Mouse (Mus musculus) lung, postnatal 0 days (tissue): ENCODE data around the gene 1700031F05Rik. TPM values are rescaled to one million over a fixed set of nuclear protein-coding genes. Genes with fewer than 3 reads are reported as not detected.
"Not testable (repeated sequence)": the region's sequence is repeated elsewhere in the genome, so short reads cannot be mapped to it uniquely, and the experiment has no call there.

Experiments used
- ATAC-seq: fragments of 200-750 bp; cut with Nextera tagmentation; 2 replicates; pipeline ENCODE4 v1.8.0; 2017; ENCODE audit warnings: moderate library complexity
- DNase-seq: peaks from one replicate; pipeline ENCODE4 v3.0.0-alpha.2; 2016; ENCODE audit warnings: low spot score
- H3K27ac ChIP-seq: fragments of 300-500 bp; sonication (generic); 2 replicates; pipeline ENCODE4 v1.5.1; 2014; ENCODE audit warnings: antibody characterized with exemption, mild to moderate bottlenecking, low read length, mixed read lengths
- H3K27me3 ChIP-seq: fragments of 300-500 bp; sonication (generic); replicated peaks from 2 replicates; pipeline ENCODE4 v1.6.1; 2014; ENCODE audit warnings: low read length, mixed read lengths; ENCODE audit not compliant: insufficient read depth
- H3K36me3 ChIP-seq: fragments of 300-500 bp; sonication (generic); 2 replicates; pipeline ENCODE4 v1.6.1; 2014; ENCODE audit warnings: low read length, mixed read lengths; ENCODE audit not compliant: insufficient read depth
- H3K4me1 ChIP-seq: fragments of 300-500 bp; sonication (generic); 2 replicates; pipeline ENCODE4 v1.6.1; 2014; ENCODE audit warnings: antibody characterized with exemption, low read depth, low read length, mixed read lengths; ENCODE audit not compliant: insufficient read depth
- H3K4me2 ChIP-seq: fragments of 300-500 bp; sonication (generic); replicated peaks from 2 replicates; pipeline ENCODE4 v1.6.1; 2014; ENCODE audit warnings: low read depth, mild to moderate bottlenecking, low read length, moderate library complexity, mixed read lengths
- H3K4me3 ChIP-seq: fragments of 300-500 bp; sonication (generic); 2 replicates; pipeline ENCODE4 v1.5.1; 2014; ENCODE audit warnings: low read depth, low read length
- H3K9ac ChIP-seq: fragments of 300-500 bp; sonication (generic); replicated peaks from 2 replicates; pipeline ENCODE4 v1.6.1; 2014; ENCODE audit warnings: low read depth, mild to moderate bottlenecking
- H3K9me3 ChIP-seq: fragments of 300-500 bp; sonication (generic); 2 replicates; pipeline ENCODE4 v1.6.1; 2016; ENCODE audit warnings: low read length, mixed read lengths
- CTCF ChIP-seq: IDR thresholded peaks from 2 replicates; pipeline ENCODE4 v1.5.1; 2016; ENCODE audit warnings: antibody characterized with exemption, mild to moderate bottlenecking
- EP300 ChIP-seq: IDR thresholded peaks from 2 replicates; pipeline ENCODE4 v1.6.1; 2016; ENCODE audit warnings: antibody characterized with exemption, mild to moderate bottlenecking, control low read depth
- whole genome bisulfite sequencing: fragments of 180-500 bp; shearing (Covaris S2); extraction: QIAGEN DNeasy Blood & Tissue Kit; methylation state at CpG from one replicate; pipeline ENCODE4 v1.1.7; 2014; 5-methylcytosine and 5-hydroxymethylcytosine counted together
- polyA plus RNA-seq: library from polyadenylated mRNA; unstranded; fragments of >200 nt; fragmentation: Nextera tagmentation; extraction: Ambion mirVana; gene quantifications from 2 replicates; pipeline ENCODE4 v1.2.1, GENCODE M21; 2015

1700031F05Rik gene
- polyA plus RNA-seq: not detected in 2 replicates

- no peak within 1 kb of the TSS for H3K27ac ChIP-seq
- H3K4me2 ChIP-seq: no peak within 1 kb of the TSS
- H3K9ac ChIP-seq: no peak within 1 kb of the TSS
- no peak within 1 kb of the TSS for H3K4me3 ChIP-seq
- no peaks in the 10 kb centered on the region for H3K4me1 ChIP-seq
- no peak for ATAC-seq
- H3K27me3 ChIP-seq: no peaks in the 10 kb centered on the region
- no peaks in the 10 kb centered on the region for H3K9me3 ChIP-seq
- no peak for DNase-seq
- TF ChIP-seq CTCF (no peak), EP300 (no peak)
- no peaks in the 10 kb centered on the region for H3K36me3 ChIP-seq
- WGBS: 93% methylated on average over 6 of the region's 6 CpGs
Observed at GRCm38 (mm10) chrX:102867871-102868270, at the start of gene 1700031F05Rik. Gene 1700031F05Rik, minus strand, starts transcription at chrX:102867971.

GRCm38 (mm10) chrX:102914823-102915222, 47.1 kb upstream of the 1700031F05Rik start:
- not testable (repeated sequence) for DNase-seq, H3K4me3 ChIP-seq, H3K27me3 ChIP-seq, H3K9ac ChIP-seq, H3K4me2 ChIP-seq, H3K27ac ChIP-seq, ATAC-seq, H3K36me3 ChIP-seq, H3K4me1 ChIP-seq, H3K9me3 ChIP-seq
- WGBS: 55% methylated on average over 1 of the region's 1 CpGs

GRCm38 (mm10) chrX:102908587-102908986, 40.8 kb upstream of the 1700031F05Rik start, which contains the start of the genes Dmrtc1a and 1700011M02Rik:
Gene Dmrtc1a, minus strand, starts transcription at chrX:102908687.
Gene 1700011M02Rik, plus strand, starts transcription at chrX:102908905.
- WGBS: 83% methylated on average over 5 of the region's 9 CpGs
- not testable (repeated sequence) for H3K36me3 ChIP-seq, DNase-seq, H3K4me1 ChIP-seq, H3K27me3 ChIP-seq, ATAC-seq, H3K9ac ChIP-seq, H3K4me3 ChIP-seq, H3K9me3 ChIP-seq, H3K27ac ChIP-seq, H3K4me2 ChIP-seq

GRCm38 (mm10) chrX:102854516-102854915, 13.3 kb downstream of the 1700031F05Rik start, which contains the start of gene Dmrtc1c2:
Gene Dmrtc1c2, minus strand, starts transcription at chrX:102854616.
- H3K9ac ChIP-seq, H3K4me2 ChIP-seq, H3K27me3 ChIP-seq, H3K4me1 ChIP-seq, ATAC-seq, H3K4me3 ChIP-seq, H3K27ac ChIP-seq, H3K9me3 ChIP-seq, DNase-seq, H3K36me3 ChIP-seq: not testable (repeated sequence)
- WGBS: 60% methylated on average over 1 of the region's 13 CpGs

GRCm38 (mm10) chrX:102812311-102812710, 55.5 kb downstream of the 1700031F05Rik start:
- TF ChIP-seq CTCF (no peak), EP300 (no peak)
- Histone ChIP-seq H3K36me3 (no peaks in the 10 kb centered on the region), H3K27me3 (no peaks in the 10 kb centered on the region), H3K4me2 (no peak overlapping the region), H3K9ac (no peak overlapping the region), H3K27ac (no peak overlapping the region), H3K4me1 (no peaks in the 10 kb centered on the region), H3K9me3 (no peaks in the 10 kb centered on the region), H3K4me3 (no peak overlapping the region)
- no peak for DNase-seq
- 51% methylated on average over 4 of the region's 4 CpGs for WGBS
- ATAC-seq: no peak

Other genes starting within 250 kb of the 1700031F05Rik start
- gene Phka1, start 223.7 kb downstream of the 1700031F05Rik start, polyA plus RNA-seq: 4.5 and 5.6 TPM in 2 replicates
- gene Gm3880, start 181.0 kb downstream of the 1700031F05Rik start, polyA plus RNA-seq: not detected in 2 replicates
- not detected in 2 replicates for gene Gm9112, start 160.3 kb downstream of the 1700031F05Rik start, polyA plus RNA-seq
- gene Dmrtc1b, start 160.1 kb downstream of the 1700031F05Rik start, polyA plus RNA-seq: not detected in 2 replicates
- gene Dmrtc1c1, start 65.0 kb downstream of the 1700031F05Rik start, polyA plus RNA-seq: not detected in 2 replicates
- not detected in 2 replicates for gene Dmrtc1c2, start 13.4 kb downstream of the 1700031F05Rik start, polyA plus RNA-seq
- gene Dmrtc1a, start 40.7 kb upstream of the 1700031F05Rik start, polyA plus RNA-seq: 0.33 and 0.38 TPM in 2 replicates
- not detected in 2 replicates for gene 1700011M02Rik, start 40.9 kb upstream of the 1700031F05Rik start, polyA plus RNA-seq
- not detected in 2 replicates for gene 1700018G05Rik, start 60.4 kb upstream of the 1700031F05Rik start, polyA plus RNA-seq